Mouse (Mus musculus): Measurements from ENCODE around the gene Nupl2. TPM values are rescaled to one million over a fixed set of nuclear protein-coding genes. Genes with fewer than 3 reads are reported as not detected.

Gene Nupl2
- polyA plus RNA-seq, 1 experiment from 2014 or later: 17.1 TPM

- no peak for ATAC-seq (ENCODE audit: insufficient number of reproducible peaks, insufficient read depth, low FRiP score, low read depth)
- H3K4me1 ChIP-seq (ENCODE audit: control insufficient read depth in 2 of 2, insufficient read depth in 2 of 2, low read length in 2 of 2): no peaks in the 10 kb centered on the region
- 45% methylated on average over 3 of the region's 3 CpGs for WGBS
- H3K27ac ChIP-seq (replicated peaks in 1 of 2; ENCODE audit: control insufficient read depth in 1 of 2, insufficient read depth in 1 of 2, low read depth in 2 of 2, low read length in 2 of 2): no peak overlapping the region
- H3K4me3 ChIP-seq (ENCODE audit: control insufficient read depth in 1 of 2, insufficient read depth in 1 of 2, low read depth in 1 of 2, low read length in 2 of 2): no peak overlapping the region
- H3K9me3 ChIP-seq (ENCODE audit: control insufficient read depth, low read length): no peaks in the 10 kb centered on the region
- no peak overlapping the region for H3K4me2 ChIP-seq (ENCODE audit: low read length)
- no peak overlapping the region for H3K9ac ChIP-seq (ENCODE audit: low read length)
- no peaks in the 10 kb centered on the region for H3K27me3 ChIP-seq (ENCODE audit: control insufficient read depth, insufficient read depth, low read length)
- no peaks in the 10 kb centered on the region for H3K36me3 ChIP-seq (ENCODE audit: control insufficient read depth, insufficient read depth, low read length)
Measured at GRCm38 (mm10) chr5:24213861-24214546, 49.2 kb downstream of the Nupl2 start.

GRCm38 (mm10) chr5:24214547-24214878, 49.8 kb downstream of the Nupl2 start:
- Histone ChIP-seq H3K4me3 (ENCODE audit: control insufficient read depth in 1 of 2, insufficient read depth in 1 of 2, low read depth in 1 of 2, low read length in 2 of 2) (no peak overlapping the region), H3K4me2 (ENCODE audit: low read length) (no peak overlapping the region), H3K27me3 (ENCODE audit: control insufficient read depth, insufficient read depth, low read length) (no peaks in the 10 kb centered on the region), H3K9me3 (ENCODE audit: control insufficient read depth, low read length) (no peaks in the 10 kb centered on the region), H3K9ac (ENCODE audit: low read length) (no peak overlapping the region), H3K36me3 (ENCODE audit: control insufficient read depth, insufficient read depth, low read length) (no peaks in the 10 kb centered on the region), H3K27ac (replicated peaks in 1 of 2; ENCODE audit: control insufficient read depth in 1 of 2, insufficient read depth in 1 of 2, low read depth in 2 of 2, low read length in 2 of 2) (no peak overlapping the region), H3K4me1 (ENCODE audit: control insufficient read depth in 2 of 2, insufficient read depth in 2 of 2, low read length in 2 of 2) (no peaks in the 10 kb centered on the region)
- 70% methylated on average over 1 of the region's 1 CpGs for WGBS
- no peak for ATAC-seq (ENCODE audit: insufficient number of reproducible peaks, insufficient read depth, low FRiP score, low read depth)

GRCm38 (mm10) chr5:24214900-24215299, 50.1 kb downstream of the Nupl2 start:
- H3K27me3 ChIP-seq (ENCODE audit: control insufficient read depth, insufficient read depth, low read length): no peaks in the 10 kb centered on the region
- no peak overlapping the region for H3K27ac ChIP-seq (replicated peaks in 1 of 2; ENCODE audit: control insufficient read depth in 1 of 2, insufficient read depth in 1 of 2, low read depth in 2 of 2, low read length in 2 of 2)
- no peak overlapping the region for H3K9ac ChIP-seq (ENCODE audit: low read length)
- H3K36me3 ChIP-seq (ENCODE audit: control insufficient read depth, insufficient read depth, low read length): no peaks in the 10 kb centered on the region
- H3K4me1 ChIP-seq (ENCODE audit: control insufficient read depth in 2 of 2, insufficient read depth in 2 of 2, low read length in 2 of 2): no peaks in the 10 kb centered on the region
- no peak overlapping the region for H3K4me3 ChIP-seq (ENCODE audit: control insufficient read depth in 1 of 2, insufficient read depth in 1 of 2, low read depth in 1 of 2, low read length in 2 of 2)
- no peaks in the 10 kb centered on the region for H3K9me3 ChIP-seq (ENCODE audit: control insufficient read depth, low read length)
- ATAC-seq (ENCODE audit: insufficient number of reproducible peaks, insufficient read depth, low FRiP score, low read depth): no peak
- no peak overlapping the region for H3K4me2 ChIP-seq (ENCODE audit: low read length)
- whole genome bisulfite sequencing: 71% methylated on average over 1 of the region's 1 CpGs

Other genes starting within 250 kb of the Nupl2 start
- gene Fam126a, start 134.3 kb upstream of the Nupl2 start, polyA plus RNA-seq (2014; fragmentation: Nextera tagmentation; extraction: Ambion mirVana): 45.4 and 49.6 TPM in 2 replicates
- 45.7 and 51.0 TPM in 2 replicates for gene Klhl7, start 64.4 kb upstream of the Nupl2 start, polyA plus RNA-seq (2014; fragmentation: Nextera tagmentation; extraction: Ambion mirVana)
- 23.5 and 32.9 TPM in 2 replicates for gene Kcnh2, start 186.6 kb downstream of the Nupl2 start, polyA plus RNA-seq (2014; fragmentation: Nextera tagmentation; extraction: Ambion mirVana)
- gene Nos3, start 199.8 kb downstream of the Nupl2 start, polyA plus RNA-seq (2014; fragmentation: Nextera tagmentation; extraction: Ambion mirVana): 27.7 and 28.2 TPM in 2 replicates
- 1.0 and 1.5 TPM in 2 replicates for gene Atg9b, start 227.2 kb downstream of the Nupl2 start, polyA plus RNA-seq (2014; fragmentation: Nextera tagmentation; extraction: Ambion mirVana)
- gene Abcb8, start 228.7 kb downstream of the Nupl2 start, polyA plus RNA-seq (2014; fragmentation: Nextera tagmentation; extraction: Ambion mirVana): 52.7 and 56.1 TPM in 2 replicates
- gene Asic3, start 248.4 kb downstream of the Nupl2 start, polyA plus RNA-seq (2014; fragmentation: Nextera tagmentation; extraction: Ambion mirVana): 0.12 TPM in 1 of 2 replicates, not detected in the other